Mouse (Mus musculus): ENCODE results near the gene Uchl1. TPM values are rescaled to one million over a fixed set of nuclear protein-coding genes. Genes with fewer than 3 reads are reported as not detected.
A peak's percentile ranks its signal among the peaks of the same experiment; 100 is the strongest.

The Uchl1 gene
- polyA plus RNA-seq (2015; fragmentation: Nextera tagmentation; extraction: Ambion mirVana), result 18.3 and 18.8 TPM in 2 replicates

DNA sequence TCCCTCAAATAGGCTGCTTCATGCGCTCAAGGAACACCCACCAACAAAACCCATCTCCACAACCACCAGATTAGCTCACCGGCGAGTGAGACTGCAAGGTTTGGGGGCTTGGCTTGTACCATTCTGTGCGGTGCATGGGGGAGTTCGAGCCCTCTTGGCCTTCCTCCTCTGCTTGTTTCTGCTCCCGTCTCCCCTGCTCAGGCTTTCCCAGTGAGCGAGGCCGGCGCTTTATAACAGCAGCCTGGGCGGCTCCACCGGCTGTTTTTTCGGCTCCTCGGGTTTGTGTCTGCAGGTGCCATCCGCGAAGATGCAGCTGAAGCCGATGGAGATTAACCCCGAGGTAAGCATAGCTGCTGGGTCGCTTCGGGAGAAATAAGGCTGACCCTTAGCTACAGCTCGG, at the start of gene Uchl1:
Uchl1 (plus strand) TSS at position 109 of the 400 bp plus-strand sequence.
- H3K36me3 ChIP-seq (ENCODE audit: insufficient read depth, low read length), result no peaks in the 10 kb centered on the region
- 0 out of 2 replicates have a peak, but pooled peaks cover 16% of the 10 kb centered on the region for H3K27me3 ChIP-seq (replicated peaks; ENCODE audit: insufficient read depth, low read length)
- no peak for TF ChIP-seq EP300 (IDR thresholded peaks at IDR 0.05)
- TF ChIP-seq CTCF (IDR thresholded peaks at IDR 0.05), result no peak
- peak within 1 kb of the TSS; percentile 64 for H3K4me2 ChIP-seq (replicated peaks; ENCODE audit: low read depth, low read length)
- peak within 1 kb of the TSS; percentile 34 for H3K4me3 ChIP-seq (ENCODE audit: low read depth, low read length)
- ATAC-seq (peak; percentile 79), DNase-seq (ENCODE audit: low spot score) (peak; percentile 58)
- no peak within 1 kb of the TSS for H3K27ac ChIP-seq (ENCODE audit: low read length)
- no peaks in the 10 kb centered on the region for H3K9me3 ChIP-seq (ENCODE audit: low read length)
- WGBS, result 1% methylated on average over 20 of the region's 20 CpGs
- peaks cover 9% of the 10 kb centered on the region for H3K4me1 ChIP-seq (ENCODE audit: insufficient read depth, low read depth, low read length)
- no peak within 1 kb of the TSS for H3K9ac ChIP-seq (replicated peaks; ENCODE audit: low read depth)

- WGBS, result 61% methylated on average over 7 of the region's 7 CpGs
- Histone ChIP-seq H3K9ac (replicated peaks; ENCODE audit: low read depth) (no peak overlapping the region), H3K27me3 (replicated peaks; ENCODE audit: insufficient read depth, low read length) (no peaks in the 10 kb centered on the region), H3K27ac (ENCODE audit: low read length) (no peak overlapping the region), H3K4me2 (replicated peaks; ENCODE audit: low read depth, low read length) (no peak overlapping the region), H3K4me1 (ENCODE audit: insufficient read depth, low read depth, low read length) (no peaks in the 10 kb centered on the region), H3K36me3 (ENCODE audit: insufficient read depth, low read length) (no peaks in the 10 kb centered on the region), H3K9me3 (ENCODE audit: low read length) (no peaks in the 10 kb centered on the region), H3K4me3 (ENCODE audit: low read depth, low read length) (no peak overlapping the region)
- DNase-seq (ENCODE audit: low spot score), result no peak
- TF ChIP-seq CTCF (IDR thresholded peaks at IDR 0.05) (no peak), EP300 (IDR thresholded peaks at IDR 0.05) (no peak)
- no peak for ATAC-seq
These were observed 48.1 kb upstream of the Uchl1 start for GRCm38 (mm10) chr5:66627805-66628204.

- H3K4me1 ChIP-seq (ENCODE audit: insufficient read depth, low read depth, low read length), result no peaks in the 10 kb centered on the region
- WGBS, result 56% methylated on average over 10 of the region's 10 CpGs
- no peak for ATAC-seq
- DNase-seq (ENCODE audit: low spot score), result no peak
- no peak overlapping the region for H3K4me2 ChIP-seq (replicated peaks; ENCODE audit: low read depth, low read length)
- TF ChIP-seq CTCF (IDR thresholded peaks at IDR 0.05) (no peak), EP300 (IDR thresholded peaks at IDR 0.05) (no peak)
- H3K36me3 ChIP-seq (ENCODE audit: insufficient read depth, low read length), result no peaks in the 10 kb centered on the region
- H3K27ac ChIP-seq (ENCODE audit: low read length), result no peak overlapping the region
- H3K4me3 ChIP-seq (ENCODE audit: low read depth, low read length), result no peak overlapping the region
- no peaks in the 10 kb centered on the region for H3K27me3 ChIP-seq (replicated peaks; ENCODE audit: insufficient read depth, low read length)
- H3K9ac ChIP-seq (replicated peaks; ENCODE audit: low read depth), result no peak overlapping the region
- H3K9me3 ChIP-seq (ENCODE audit: low read length), result no peaks in the 10 kb centered on the region
These were observed 40.3 kb upstream of the Uchl1 start for GRCm38 (mm10) chr5:66635459-66636079.

GRCm38 (mm10) chr5:66642156-66642555, 33.7 kb upstream of the Uchl1 start:
- H3K4me1 ChIP-seq (ENCODE audit: insufficient read depth, low read depth, low read length), result no peaks in the 10 kb centered on the region
- H3K27me3 ChIP-seq (replicated peaks; ENCODE audit: insufficient read depth, low read length), result no peaks in the 10 kb centered on the region
- H3K4me3 ChIP-seq (ENCODE audit: low read depth, low read length), result no peak overlapping the region
- no peak for ATAC-seq
- 82% methylated on average over 4 of the region's 4 CpGs for WGBS
- no peak overlapping the region for H3K9ac ChIP-seq (replicated peaks; ENCODE audit: low read depth)
- no peak overlapping the region for H3K4me2 ChIP-seq (replicated peaks; ENCODE audit: low read depth, low read length)
- no peak for TF ChIP-seq EP300 (IDR thresholded peaks at IDR 0.05)
- no peak for TF ChIP-seq CTCF (IDR thresholded peaks at IDR 0.05)
- H3K36me3 ChIP-seq (ENCODE audit: insufficient read depth, low read length), result no peaks in the 10 kb centered on the region
- DNase-seq (ENCODE audit: low spot score), result no peak
- H3K9me3 ChIP-seq (ENCODE audit: low read length), result no peaks in the 10 kb centered on the region
- no peak overlapping the region for H3K27ac ChIP-seq (ENCODE audit: low read length)

- ATAC-seq (no peak), DNase-seq (ENCODE audit: low spot score) (no peak)
- Histone ChIP-seq H3K27me3 (replicated peaks; ENCODE audit: insufficient read depth, low read length) (no peaks in the 10 kb centered on the region), H3K9me3 (ENCODE audit: low read length) (no peaks in the 10 kb centered on the region), H3K36me3 (ENCODE audit: insufficient read depth, low read length) (no peaks in the 10 kb centered on the region), H3K4me1 (ENCODE audit: insufficient read depth, low read depth, low read length) (no peaks in the 10 kb centered on the region), H3K4me3 (ENCODE audit: low read depth, low read length) (no peak overlapping the region), H3K4me2 (replicated peaks; ENCODE audit: low read depth, low read length) (no peak overlapping the region), H3K27ac (ENCODE audit: low read length) (no peak overlapping the region), H3K9ac (replicated peaks; ENCODE audit: low read depth) (no peak overlapping the region)
- 74% methylated on average over 5 of the region's 5 CpGs for WGBS
- TF ChIP-seq CTCF (IDR thresholded peaks at IDR 0.05), result no peak
- TF ChIP-seq EP300 (IDR thresholded peaks at IDR 0.05), result no peak
These were observed 32.6 kb upstream of the Uchl1 start for GRCm38 (mm10) chr5:66643260-66643659.

DNA sequence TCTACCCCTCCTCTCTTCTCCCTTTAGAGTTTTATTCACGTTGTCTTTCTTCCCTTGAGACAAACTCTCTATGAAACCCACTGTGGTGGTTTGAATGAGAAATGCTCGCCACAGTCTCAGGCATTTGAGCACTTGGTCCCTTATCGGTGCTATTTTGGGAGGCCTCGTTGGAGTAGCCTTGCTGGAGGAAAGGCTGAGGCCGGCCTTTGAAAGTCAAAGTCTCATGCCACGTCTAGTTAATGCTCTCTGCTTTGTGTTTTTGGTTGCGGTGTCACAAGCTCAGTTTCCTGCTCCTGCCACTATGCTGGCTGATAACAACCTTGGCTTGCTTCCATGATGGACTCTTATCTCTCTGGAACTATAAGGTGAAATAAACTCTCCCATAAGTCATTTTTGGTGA, 28.4 kb upstream of the Uchl1 start:
- TF ChIP-seq EP300 (IDR thresholded peaks at IDR 0.05) (no peak), CTCF (IDR thresholded peaks at IDR 0.05) (no peak)
- Histone ChIP-seq H3K9ac (replicated peaks; ENCODE audit: low read depth) (no peak overlapping the region), H3K9me3 (ENCODE audit: low read length) (no peaks in the 10 kb centered on the region), H3K27me3 (replicated peaks; ENCODE audit: insufficient read depth, low read length) (no peaks in the 10 kb centered on the region), H3K4me1 (ENCODE audit: insufficient read depth, low read depth, low read length) (no peaks in the 10 kb centered on the region), H3K4me2 (replicated peaks; ENCODE audit: low read depth, low read length) (no peak overlapping the region), H3K4me3 (ENCODE audit: low read depth, low read length) (no peak overlapping the region), H3K27ac (ENCODE audit: low read length) (no peak overlapping the region), H3K36me3 (ENCODE audit: insufficient read depth, low read length) (no peaks in the 10 kb centered on the region)
- DNase-seq (ENCODE audit: low spot score), result no peak
- 17% methylated on average over 7 of the region's 7 CpGs for WGBS
- no peak for ATAC-seq

All from lung, postnatal 0 days (tissue).